ENCODE assay signal across 1 mouse cellular context in the genomic region with DNA sequence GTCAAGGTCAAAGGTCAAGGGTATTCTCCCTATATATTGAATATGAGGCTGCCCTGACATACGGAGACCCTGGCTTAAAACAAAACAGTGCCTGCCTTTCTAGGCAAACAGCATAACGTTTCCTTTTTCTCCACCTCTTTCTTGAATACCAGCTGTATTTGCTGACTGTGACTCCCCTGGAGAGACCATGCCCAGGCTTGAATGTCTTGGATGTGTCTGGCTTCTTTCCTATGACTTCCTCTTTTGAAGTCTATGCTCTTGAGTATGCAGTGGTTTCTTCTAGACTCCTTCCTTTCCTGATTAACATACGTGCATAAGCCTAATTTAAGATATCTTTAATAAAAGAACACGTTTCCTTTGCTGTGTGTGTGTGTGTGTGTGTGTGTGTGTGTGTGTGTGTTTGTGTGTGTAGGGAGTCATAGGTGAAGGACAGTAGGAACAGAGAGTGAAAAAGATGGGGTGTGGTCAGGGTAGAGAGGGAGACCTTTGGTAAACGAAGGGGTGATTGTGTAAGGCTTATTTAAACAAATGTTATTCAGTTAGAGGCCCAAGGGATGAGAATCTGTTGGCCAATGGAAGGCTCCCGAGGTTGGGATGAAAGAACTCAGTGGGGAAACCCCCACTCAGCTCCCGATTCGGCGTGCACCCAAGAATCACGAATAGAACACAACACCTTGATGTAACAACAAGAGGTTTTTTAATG.
TF ChIP-seq lines count a peak whose summit lies in the region.

No protein-coding gene starts in this region.

TF ChIP-seq in CH12.LX, 34 proteins besides CTCF, POLR2A, EP300 and RAD21 (continued from another document):
- TF ChIP-seq SMC3 (IDR thresholded peaks at IDR 0.05; ENCODE audit: low read depth, low read length) (no peak), ZNF384 (IDR thresholded peaks at IDR 0.05; ENCODE audit: low read depth, low read length) (no peak), RCOR1 (conservative IDR thresholded peaks at IDR 0.05; ENCODE audit: low read depth, low read length) (no peak), USF1 (IDR thresholded peaks at IDR 0.05; ENCODE audit: low read depth, low read length) (no peak), USF2 (conservative IDR thresholded peaks at IDR 0.05; ENCODE audit: low read depth, low read length) (no peak), TCF12 (IDR thresholded peaks at IDR 0.05; ENCODE audit: low read depth, low read length) (no peak), BHLHE40 (IDR thresholded peaks at IDR 0.05; ENCODE audit: low read depth, low read length) (no peak), GABPA (IDR thresholded peaks at IDR 0.05; ENCODE audit: insufficient replicate concordance, low read depth, low read length) (no peak), ZMIZ1 (IDR thresholded peaks at IDR 0.05; ENCODE audit: low read depth, low read length) (no peak), MAFK (IDR thresholded peaks at IDR 0.05; ENCODE audit: insufficient replicate concordance, low read length) (no peak), PAX5 (IDR thresholded peaks at IDR 0.05; ENCODE audit: low read length) (no peak)
TF ChIP-seq in CH12.LX: peak in this region for 0.
